Mouse (Mus musculus) brain, embryonic 14.5 days (tissue): ENCODE measurements around the gene Higd1c.

Experiments used
- CTCF ChIP-seq: fragments of 200-500 bp; IDR thresholded peaks from 2 replicates; pipeline ENCODE4 v1.5.1; 2012; ENCODE audit warnings: inconsistent platforms, mild to moderate bottlenecking, moderate library complexity, borderline replicate concordance; ENCODE audit not compliant: insufficient read depth, insufficient read length; ENCODE audit errors: extremely low read depth
- POLR2A ChIP-seq: fragments of 200-500 bp; IDR thresholded peaks from 2 replicates; pipeline ENCODE4 v1.6.1; 2012; ENCODE audit warnings: mild to moderate bottlenecking, inconsistent platforms, borderline replicate concordance; ENCODE audit not compliant: poor library complexity, insufficient read depth, insufficient read length, severe bottlenecking; ENCODE audit errors: extremely low read depth

- TF ChIP-seq CTCF, result no peak
- TF ChIP-seq POLR2A, result no peak
These were observed 37.5 kb downstream of the Higd1c start for GRCm38 (mm10) chr15:100401811-100402210.
